Mouse (Mus musculus): ENCODE data around the gene Ninj2. TPM values are rescaled to one million over a fixed set of nuclear protein-coding genes. Genes with fewer than 3 reads are reported as not detected.

The Ninj2 gene
- polyA plus RNA-seq, 1 experiment from 2014 or later: not detected

DNA sequence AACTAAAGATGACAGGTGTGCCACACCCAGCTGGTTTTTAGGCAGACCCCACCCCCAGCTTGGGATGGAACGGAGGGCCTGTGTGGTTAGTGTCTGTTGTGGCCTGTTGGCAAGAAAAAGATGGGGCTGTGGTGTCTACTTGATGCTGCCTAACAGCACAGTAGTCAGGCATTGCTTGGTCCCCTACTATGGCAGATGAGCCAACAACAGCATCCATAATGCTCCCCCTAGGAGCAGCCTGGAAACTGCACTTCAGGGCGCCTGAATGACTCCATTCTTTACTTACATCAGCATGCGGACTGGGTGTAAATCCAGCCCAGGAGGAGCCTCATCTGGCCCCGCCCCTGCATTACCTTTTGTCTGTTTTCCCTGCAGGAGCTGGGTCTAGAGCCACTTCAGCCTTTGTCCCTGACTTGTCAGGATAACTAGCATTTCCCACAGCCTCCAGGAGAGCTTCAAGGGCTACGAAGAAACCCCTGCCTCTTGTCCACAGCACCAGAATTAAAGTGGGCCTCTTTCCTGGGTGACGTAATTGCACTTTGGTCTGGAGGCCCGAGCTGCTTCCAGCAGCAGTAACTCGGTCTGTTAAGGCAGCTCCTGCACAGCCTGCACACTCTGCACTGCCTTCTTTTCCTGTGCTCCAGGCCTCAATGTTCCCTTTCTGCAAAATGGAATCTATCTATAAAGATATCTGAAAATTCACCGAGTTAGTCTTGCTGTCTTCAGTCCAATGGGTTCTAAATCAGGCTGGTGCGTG, 106.7 kb downstream of the Ninj2 start:
- 77% methylated on average over 9 of the region's 10 CpGs for WGBS (ENCODE audit: missing documents)
- Histone ChIP-seq H3K4me3 (ENCODE audit: inconsistent target) (no peak overlapping the region), H3K79me2 (ENCODE audit: inconsistent target) (no peaks in the 10 kb centered on the region), H3K36me3 (ENCODE audit: inconsistent target) (no peaks in the 10 kb centered on the region), H3K27ac (no peak overlapping the region)

DNA sequence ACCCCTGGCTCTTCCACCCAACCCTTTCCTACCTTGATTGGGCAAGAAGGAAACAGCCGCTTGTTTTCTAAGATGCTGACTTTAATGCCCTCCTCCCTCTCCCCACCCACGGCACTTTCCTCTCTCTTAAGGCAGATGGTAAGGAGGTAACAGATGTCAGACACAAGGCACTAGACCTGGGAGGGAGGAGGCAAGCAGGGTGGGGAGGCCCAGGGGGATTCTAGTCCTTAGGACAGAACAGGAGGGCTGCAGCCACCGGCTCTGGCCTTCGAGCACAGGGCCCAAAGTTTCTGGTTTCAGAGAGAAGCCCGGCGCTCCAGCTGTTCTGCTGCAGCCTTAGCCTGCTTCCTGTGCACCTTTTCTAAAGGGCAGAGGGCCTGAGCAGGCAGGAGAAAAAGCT, 108.8 kb downstream of the Ninj2 start:
- WGBS (ENCODE audit: missing documents): 60% methylated on average over 6 of the region's 6 CpGs
- no peaks in the 10 kb centered on the region for H3K36me3 ChIP-seq (ENCODE audit: inconsistent target)
- H3K4me3 ChIP-seq (ENCODE audit: inconsistent target): no peak overlapping the region
- no peak overlapping the region for H3K27ac ChIP-seq
- H3K79me2 ChIP-seq (ENCODE audit: inconsistent target): no peaks in the 10 kb centered on the region

DNA sequence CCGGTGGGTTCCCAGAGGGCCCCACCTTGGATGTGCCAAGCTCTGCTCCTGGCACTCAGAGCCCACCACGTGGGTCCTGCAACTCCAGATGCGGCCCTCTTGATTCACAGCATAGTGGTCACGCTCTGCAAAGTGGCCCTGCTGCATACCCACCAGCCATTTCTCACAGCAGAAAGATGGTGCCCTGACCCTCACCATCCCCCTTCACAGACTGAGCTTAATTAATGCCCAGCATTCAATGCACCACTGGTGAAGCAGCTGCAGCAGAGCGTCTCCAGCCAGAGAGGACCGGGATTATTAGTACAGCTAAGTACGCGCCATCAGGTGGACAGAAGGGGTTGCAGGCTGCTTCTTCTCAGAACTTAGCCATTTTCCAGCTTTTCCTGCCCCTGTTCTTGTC, 109.3 kb downstream of the Ninj2 start:
- Histone ChIP-seq H3K79me2 (ENCODE audit: inconsistent target) (no peaks in the 10 kb centered on the region), H3K36me3 (ENCODE audit: inconsistent target) (no peaks in the 10 kb centered on the region), H3K4me3 (ENCODE audit: inconsistent target) (no peak overlapping the region), H3K27ac (no peak overlapping the region)
- WGBS (ENCODE audit: missing documents): 93% methylated on average over 8 of the region's 8 CpGs

DNA sequence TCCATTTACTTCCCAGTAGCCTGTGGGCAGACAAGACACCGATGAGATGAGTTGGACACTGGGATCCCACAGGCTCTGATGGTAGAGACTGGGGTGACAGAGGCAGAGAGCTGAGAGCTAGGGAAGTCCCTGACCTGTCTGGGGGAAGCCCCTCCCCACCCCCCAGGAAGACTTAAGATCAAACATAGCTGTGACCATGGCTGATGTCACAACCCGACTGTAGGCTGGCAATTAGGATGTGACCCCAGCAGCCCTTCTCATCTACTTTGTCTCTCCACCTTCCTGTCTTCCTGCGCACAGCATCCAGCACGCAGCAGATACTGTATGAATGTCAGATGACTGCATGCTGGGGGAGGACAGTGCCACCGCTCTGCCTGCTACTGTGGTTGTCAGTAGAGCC, 113.4 kb downstream of the Ninj2 start:
- 80% methylated on average over 5 of the region's 5 CpGs for WGBS (ENCODE audit: missing documents)
- H3K36me3 ChIP-seq (ENCODE audit: inconsistent target): no peaks in the 10 kb centered on the region
- H3K79me2 ChIP-seq (ENCODE audit: inconsistent target): no peaks in the 10 kb centered on the region
- no peak overlapping the region for H3K27ac ChIP-seq
- H3K4me3 ChIP-seq (ENCODE audit: inconsistent target): no peak overlapping the region

DNA sequence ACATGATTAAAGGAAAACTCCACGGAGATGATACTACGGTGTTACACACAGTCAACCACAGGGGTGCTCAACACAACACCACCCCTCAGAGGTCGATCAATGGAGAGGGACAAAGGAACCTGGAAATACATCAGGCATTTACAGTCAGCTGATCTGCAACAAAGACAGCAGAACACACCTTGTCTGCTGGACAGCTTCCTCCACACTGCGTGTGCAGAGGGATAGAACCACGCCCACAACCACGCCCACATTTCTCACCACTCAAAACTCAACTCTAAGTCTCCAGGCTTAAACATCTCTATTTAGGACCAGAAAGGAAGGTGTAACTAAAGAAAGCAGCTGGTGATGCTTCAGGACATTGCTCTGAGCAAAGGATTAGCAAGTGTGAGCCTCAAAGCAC, 118.4 kb downstream of the Ninj2 start:
- no peak overlapping the region for H3K27ac ChIP-seq
- 72% methylated on average over 6 of the region's 6 CpGs for WGBS (ENCODE audit: missing documents)
- no peak overlapping the region for H3K4me3 ChIP-seq (ENCODE audit: inconsistent target)
- no peaks in the 10 kb centered on the region for H3K36me3 ChIP-seq (ENCODE audit: inconsistent target)
- no peaks in the 10 kb centered on the region for H3K79me2 ChIP-seq (ENCODE audit: inconsistent target)

DNA sequence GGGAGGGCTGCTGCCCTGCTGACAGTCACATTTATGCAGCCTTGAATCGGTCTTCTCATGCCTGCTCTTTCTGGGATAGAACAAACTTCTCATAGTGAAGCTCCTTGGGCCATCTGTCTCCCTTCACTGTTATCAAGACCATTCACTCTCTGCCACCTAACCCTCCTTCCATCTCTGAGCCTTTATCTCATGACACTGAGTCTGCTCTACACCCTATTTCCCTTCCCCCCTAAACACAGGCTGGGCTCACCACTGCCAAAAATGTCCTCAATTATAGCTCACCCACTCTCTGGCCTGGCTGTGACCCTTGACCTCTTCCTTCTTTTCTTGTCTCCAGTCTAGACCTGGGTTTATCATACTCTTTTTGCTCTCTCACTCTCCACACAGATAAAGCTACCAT, 123.6 kb downstream of the Ninj2 start:
- Histone ChIP-seq H3K4me3 (ENCODE audit: inconsistent target) (no peak overlapping the region), H3K27ac (no peak overlapping the region), H3K79me2 (ENCODE audit: inconsistent target) (no peaks in the 10 kb centered on the region), H3K36me3 (ENCODE audit: inconsistent target) (no peaks in the 10 kb centered on the region)
- WGBS (ENCODE audit: missing documents): 92% methylated on average over 1 of the region's 1 CpGs

DNA sequence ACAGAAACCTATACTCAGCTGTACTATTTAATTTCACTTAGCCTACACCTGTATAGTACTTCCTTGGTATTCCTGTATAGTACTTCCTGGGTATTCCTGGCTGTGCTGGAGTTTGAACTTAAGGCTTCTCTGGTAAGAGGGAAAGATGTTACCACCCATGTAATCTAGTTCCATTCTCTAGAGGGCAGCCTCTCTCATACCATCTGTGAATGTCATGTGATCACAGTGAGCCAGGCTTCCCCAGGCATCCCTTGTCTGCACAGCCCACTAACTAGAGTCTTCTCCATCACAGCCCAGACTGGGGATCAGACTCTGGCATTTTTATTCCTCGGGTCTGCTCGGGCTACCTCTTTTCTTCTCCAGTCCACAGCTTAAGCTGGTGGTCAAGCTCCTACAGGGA, 126.1 kb downstream of the Ninj2 start:
- Histone ChIP-seq H3K79me2 (ENCODE audit: inconsistent target) (no peaks in the 10 kb centered on the region), H3K36me3 (ENCODE audit: inconsistent target) (no peaks in the 10 kb centered on the region), H3K4me3 (ENCODE audit: inconsistent target) (no peak overlapping the region), H3K27ac (no peak overlapping the region)
- WGBS (ENCODE audit: missing documents): 100% methylated on average over 2 of the region's 2 CpGs

DNA sequence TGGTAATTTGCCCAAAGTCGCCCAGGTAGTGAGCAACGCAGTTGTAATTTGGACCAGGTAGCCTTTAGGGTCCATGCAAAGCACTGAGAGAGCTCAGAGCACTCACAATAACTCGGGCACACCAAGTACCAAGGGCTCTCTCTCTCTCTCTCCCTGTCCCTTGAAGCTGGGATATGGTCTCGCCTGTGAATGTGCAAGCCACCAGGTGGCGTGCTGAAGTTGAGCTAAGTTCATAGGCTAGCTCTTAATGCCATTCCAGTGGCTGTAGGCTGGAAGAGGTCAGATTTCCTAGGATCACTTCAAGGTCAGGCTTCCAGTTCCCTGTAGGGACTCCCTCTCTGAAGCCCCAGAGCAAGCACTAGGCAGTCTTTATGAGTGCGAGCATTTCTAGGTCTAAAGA, 129.5 kb downstream of the Ninj2 start:
- H3K27ac ChIP-seq: no peak overlapping the region
- H3K36me3 ChIP-seq (ENCODE audit: inconsistent target): no peaks in the 10 kb centered on the region
- no peaks in the 10 kb centered on the region for H3K79me2 ChIP-seq (ENCODE audit: inconsistent target)
- H3K4me3 ChIP-seq (ENCODE audit: inconsistent target): no peak overlapping the region
- WGBS (ENCODE audit: missing documents): 23% methylated on average over 6 of the region's 6 CpGs

DNA sequence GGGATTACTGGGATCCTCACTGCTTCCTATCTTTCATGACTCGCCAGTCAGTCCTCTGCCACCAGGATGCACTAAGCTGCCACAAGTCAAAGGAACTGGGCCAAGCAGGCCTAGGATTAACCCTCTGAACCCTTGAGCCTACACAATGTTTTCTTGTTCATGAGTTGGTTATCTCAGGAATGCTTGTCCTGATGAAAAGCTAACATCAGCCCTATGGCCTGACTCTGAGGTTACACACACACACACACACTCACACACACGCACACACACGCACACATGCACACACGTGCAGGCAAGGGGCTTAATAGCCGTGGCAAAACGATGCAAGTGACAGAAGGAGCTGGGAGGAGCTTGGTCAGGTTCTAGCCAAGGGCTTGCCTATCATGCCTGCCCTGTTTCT, 132.2 kb downstream of the Ninj2 start:
- WGBS (ENCODE audit: missing documents): 59% methylated on average over 6 of the region's 6 CpGs
- Histone ChIP-seq H3K4me3 (ENCODE audit: inconsistent target) (no peak overlapping the region), H3K27ac (no peak overlapping the region)

DNA sequence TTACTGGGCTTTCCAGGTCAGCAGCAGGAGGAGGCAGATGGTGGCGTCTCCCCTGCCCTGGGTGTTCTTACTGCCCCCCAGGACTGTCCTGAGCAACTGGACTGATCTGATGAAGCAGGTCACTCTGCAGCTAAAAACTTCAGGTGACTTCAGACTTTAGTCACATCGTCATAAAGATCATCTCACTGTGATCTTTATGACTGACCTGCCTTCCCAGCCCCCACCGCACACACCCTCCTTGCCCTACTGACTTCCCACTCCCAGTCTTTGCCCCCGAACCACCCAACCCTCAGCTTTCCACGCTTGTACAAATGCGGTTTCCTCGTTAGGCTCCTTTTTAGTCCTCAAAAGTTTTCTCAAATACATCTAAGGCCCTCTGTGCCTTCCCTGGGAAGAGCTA, 133.9 kb downstream of the Ninj2 start:
- no peak overlapping the region for H3K27ac ChIP-seq
- WGBS (ENCODE audit: missing documents): 89% methylated on average over 7 of the region's 7 CpGs
- H3K4me3 ChIP-seq (ENCODE audit: inconsistent target): no peak overlapping the region
- no peaks in the 10 kb centered on the region for H3K79me2 ChIP-seq (ENCODE audit: inconsistent target)
- no peaks in the 10 kb centered on the region for H3K36me3 ChIP-seq (ENCODE audit: inconsistent target)

More for the DNA sequence above, 132.2 kb downstream of the Ninj2 start:
- Histone ChIP-seq H3K79me2 (ENCODE audit: inconsistent target) (no peaks in the 10 kb centered on the region), H3K36me3 (ENCODE audit: inconsistent target) (no peaks in the 10 kb centered on the region)

DNA sequence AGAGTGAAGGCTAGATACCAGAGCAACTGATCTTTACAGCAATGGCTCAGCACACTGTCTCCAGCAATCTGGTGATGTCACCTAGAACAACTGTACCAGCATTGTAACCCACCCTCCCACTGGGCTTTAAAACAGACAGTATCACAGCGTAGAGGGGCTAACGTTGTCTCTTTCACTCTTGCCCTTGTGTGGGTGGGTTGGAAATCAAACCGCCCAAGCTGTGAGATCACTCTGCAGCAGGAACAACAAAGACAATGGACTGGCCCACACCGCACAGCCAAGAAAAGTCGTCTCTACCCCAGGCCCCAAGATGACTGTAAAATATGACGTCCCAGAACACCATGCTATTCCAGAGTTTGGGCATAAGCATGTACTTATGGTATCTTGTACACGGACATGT, 136.7 kb downstream of the Ninj2 start:
- no peaks in the 10 kb centered on the region for H3K36me3 ChIP-seq (ENCODE audit: inconsistent target)
- WGBS (ENCODE audit: missing documents): 75% methylated on average over 7 of the region's 7 CpGs
- H3K27ac ChIP-seq: no peak overlapping the region
- H3K4me3 ChIP-seq (ENCODE audit: inconsistent target): no peak overlapping the region
- no peaks in the 10 kb centered on the region for H3K79me2 ChIP-seq (ENCODE audit: inconsistent target)

DNA sequence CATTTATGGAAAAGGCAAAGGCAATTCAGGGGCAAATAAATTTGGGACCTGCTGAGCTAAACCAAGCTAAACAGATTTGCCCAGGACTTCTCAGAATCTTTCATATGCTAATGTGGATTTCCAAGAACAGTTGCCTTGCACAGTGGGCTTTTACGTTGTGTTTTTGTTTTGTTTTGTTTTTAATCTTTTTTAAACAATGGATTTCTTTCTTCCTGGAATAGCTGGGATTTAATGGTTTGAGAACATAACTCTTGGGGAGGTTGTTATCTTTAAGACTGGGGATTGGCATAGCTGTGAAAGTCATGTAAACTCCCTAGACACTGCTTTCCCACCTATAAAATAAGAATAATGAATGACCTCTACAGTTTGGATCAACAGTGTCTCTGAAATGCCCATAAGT, 137.3 kb downstream of the Ninj2 start:
- Histone ChIP-seq H3K79me2 (ENCODE audit: inconsistent target) (no peaks in the 10 kb centered on the region), H3K27ac (no peak overlapping the region), H3K36me3 (ENCODE audit: inconsistent target) (no peaks in the 10 kb centered on the region), H3K4me3 (ENCODE audit: inconsistent target) (no peak overlapping the region)
- WGBS (ENCODE audit: missing documents): 53% methylated on average over 1 of the region's 1 CpGs

DNA sequence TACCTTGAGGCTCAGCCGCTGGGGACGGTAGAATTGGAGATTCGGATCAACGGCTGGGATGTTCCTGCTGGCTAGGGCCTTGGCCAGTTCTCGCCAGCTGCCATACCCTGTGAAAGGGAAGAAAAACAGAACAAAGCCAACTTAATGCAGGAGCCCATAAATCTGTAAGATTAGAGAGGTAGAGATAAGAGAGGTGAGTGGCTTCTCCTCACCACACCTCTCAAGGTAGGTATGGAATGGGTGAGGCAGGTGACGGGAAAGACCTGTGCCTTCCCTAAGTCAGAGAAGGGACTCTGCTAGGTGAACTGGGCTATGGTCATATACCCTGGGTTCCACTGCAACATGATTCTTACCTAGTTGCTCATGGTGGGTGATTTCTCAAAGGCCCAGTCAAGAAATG, 139.7 kb downstream of the Ninj2 start:
- Histone ChIP-seq H3K27ac (no peak overlapping the region), H3K79me2 (ENCODE audit: inconsistent target) (no peaks in the 10 kb centered on the region), H3K4me3 (ENCODE audit: inconsistent target) (no peak overlapping the region), H3K36me3 (ENCODE audit: inconsistent target) (no peaks in the 10 kb centered on the region)
- WGBS (ENCODE audit: missing documents): 88% methylated on average over 6 of the region's 6 CpGs

DNA sequence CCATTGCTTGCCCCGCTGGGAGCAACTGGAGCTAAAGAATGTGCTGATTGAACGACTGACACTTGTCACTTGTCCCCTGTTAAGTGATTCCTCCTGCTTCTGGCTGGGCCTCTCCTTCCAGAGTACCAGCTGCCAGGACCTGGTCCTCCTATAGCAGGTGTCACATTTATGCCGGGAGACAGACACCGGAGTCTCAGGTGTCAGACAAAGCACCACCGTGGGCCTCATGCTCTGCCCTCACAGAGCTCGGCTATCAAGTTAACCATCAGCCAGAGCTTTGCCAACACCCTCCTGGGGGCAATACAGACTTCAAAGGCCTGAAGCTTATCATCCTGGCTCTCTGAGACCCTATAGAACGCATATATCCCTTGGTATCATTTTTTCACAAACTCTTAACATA, 142.7 kb downstream of the Ninj2 start:
- no peaks in the 10 kb centered on the region for H3K36me3 ChIP-seq (ENCODE audit: inconsistent target)
- no peaks in the 10 kb centered on the region for H3K79me2 ChIP-seq (ENCODE audit: inconsistent target)
- WGBS (ENCODE audit: missing documents): 84% methylated on average over 7 of the region's 7 CpGs
- H3K4me3 ChIP-seq (ENCODE audit: inconsistent target): no peak overlapping the region
- H3K27ac ChIP-seq: no peak overlapping the region

DNA sequence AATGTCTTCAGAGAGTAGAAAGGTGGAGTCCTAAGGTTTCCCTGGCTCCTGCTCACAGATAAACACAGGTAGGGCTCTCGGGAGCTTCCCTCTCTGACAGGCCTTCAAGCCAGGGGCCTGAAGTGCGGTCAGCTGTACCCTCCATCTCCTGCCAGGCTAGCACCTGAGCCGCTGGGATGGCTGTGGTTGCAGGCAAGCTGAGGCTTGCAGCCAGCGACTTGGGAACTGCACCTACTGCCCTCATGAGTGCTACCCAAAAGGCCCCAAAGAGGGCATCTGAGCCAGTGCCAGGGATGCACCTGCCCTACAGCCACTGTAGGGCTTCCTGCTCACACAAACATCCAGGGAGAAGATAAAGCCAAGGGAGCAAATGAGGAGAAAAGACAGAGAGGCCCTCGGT, 147.3 kb downstream of the Ninj2 start:
- WGBS (ENCODE audit: missing documents): 89% methylated on average over 5 of the region's 5 CpGs
- Histone ChIP-seq H3K27ac (no peak overlapping the region), H3K4me3 (ENCODE audit: inconsistent target) (no peak overlapping the region), H3K36me3 (ENCODE audit: inconsistent target) (no peaks in the 10 kb centered on the region), H3K79me2 (ENCODE audit: inconsistent target) (no peaks in the 10 kb centered on the region)

DNA sequence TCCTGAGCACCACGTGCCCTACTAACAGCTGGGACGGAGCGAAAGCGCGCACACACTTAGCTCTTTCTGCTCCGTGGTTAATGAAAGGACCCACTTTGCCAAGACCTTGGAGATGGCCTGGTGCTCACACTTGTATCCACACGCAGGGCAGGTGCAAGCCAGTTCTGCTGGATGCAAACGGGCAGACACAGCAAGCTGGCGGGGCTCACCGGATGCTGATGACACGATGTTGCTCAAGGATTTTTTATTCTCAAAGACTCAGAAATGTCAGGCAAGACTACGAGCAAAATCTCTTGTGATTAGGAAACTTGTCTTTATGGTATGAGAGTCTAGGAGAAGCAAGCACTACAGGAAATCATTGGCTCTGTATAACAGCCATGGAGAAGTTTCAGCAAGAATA, 148.3 kb downstream of the Ninj2 start:
- Histone ChIP-seq H3K27ac (no peak overlapping the region), H3K79me2 (ENCODE audit: inconsistent target) (no peaks in the 10 kb centered on the region), H3K4me3 (ENCODE audit: inconsistent target) (no peak overlapping the region), H3K36me3 (ENCODE audit: inconsistent target) (no peaks in the 10 kb centered on the region)
- WGBS (ENCODE audit: missing documents): 88% methylated on average over 12 of the region's 12 CpGs
